Mouse (Mus musculus): ENCODE results near the gene Prrg2.

DNA sequence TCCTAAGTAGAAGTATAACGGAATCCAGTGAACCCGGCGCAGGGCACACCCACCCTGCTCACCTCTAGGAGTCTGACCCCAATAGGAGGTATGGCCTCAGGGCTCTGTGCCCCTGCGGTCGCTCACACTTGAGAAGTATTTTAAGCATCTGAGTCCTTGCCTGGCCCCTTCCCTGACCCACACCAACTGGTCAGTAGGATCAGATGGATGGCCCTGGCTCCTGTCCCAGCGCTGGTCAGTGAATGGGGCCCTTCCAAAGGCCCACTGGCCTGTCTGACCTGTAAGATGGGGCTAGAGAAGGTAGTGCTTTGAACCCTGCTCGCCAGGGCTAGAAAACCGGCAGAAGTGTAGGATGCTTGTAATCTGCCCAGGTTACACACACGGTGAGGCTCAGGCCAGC, 21.6 kb downstream of the Prrg2 start:
- TF ChIP-seq CTCF (IDR thresholded peaks at IDR 0.05; ENCODE audit: low read depth, low read length) (no peak), POLR2A (IDR thresholded peaks at IDR 0.05; ENCODE audit: extremely low read depth, insufficient read depth, low read length) (no peak)

All from liver, adult 2 months (tissue).